Mouse (Mus musculus) liver, adult (tissue): ENCODE data around the gene Schip1.

ENCODE experiments used
- GATA4 ChIP-seq: IDR thresholded peaks from 2 replicates; pipeline ENCODE4 v1.6.1; 2014; ENCODE audit warnings: mild to moderate bottlenecking, low read length; ENCODE audit not compliant: insufficient replicate concordance

Gene Schip1

GRCm38 (mm10) chr3:68202162-68202902, 137.7 kb downstream of the Schip1 start:
- TF ChIP-seq GATA4: no peak

GRCm38 (mm10) chr3:68203934-68204467, 139.4 kb downstream of the Schip1 start:
- TF ChIP-seq GATA4: no peak

- no peak for TF ChIP-seq GATA4
Observed at GRCm38 (mm10) chr3:68210422-68210821, 145.8 kb downstream of the Schip1 start.

GRCm38 (mm10) chr3:68221452-68221851, 156.8 kb downstream of the Schip1 start:
- no peak for TF ChIP-seq GATA4

- no peak for TF ChIP-seq GATA4
Observed at GRCm38 (mm10) chr3:68239887-68240286, 175.3 kb downstream of the Schip1 start.

- no peak for TF ChIP-seq GATA4
Observed at GRCm38 (mm10) chr3:68243239-68243638, 178.6 kb downstream of the Schip1 start.

- TF ChIP-seq GATA4: no peak
Observed at GRCm38 (mm10) chr3:68246154-68246553, 181.6 kb downstream of the Schip1 start.

- TF ChIP-seq GATA4: no peak
Observed at GRCm38 (mm10) chr3:68250589-68250988, 186.0 kb downstream of the Schip1 start.

- TF ChIP-seq GATA4: no peak
Observed at GRCm38 (mm10) chr3:68252335-68252734, 187.7 kb downstream of the Schip1 start.

GRCm38 (mm10) chr3:68262304-68262703, 197.7 kb downstream of the Schip1 start:
- TF ChIP-seq GATA4: no peak

- no peak for TF ChIP-seq GATA4
Observed at GRCm38 (mm10) chr3:68267905-68268304, 203.3 kb downstream of the Schip1 start.

GRCm38 (mm10) chr3:68269251-68269650, 204.6 kb downstream of the Schip1 start:
- TF ChIP-seq GATA4: no peak

- TF ChIP-seq GATA4: no peak
Observed at GRCm38 (mm10) chr3:68270246-68270645, 205.6 kb downstream of the Schip1 start.

GRCm38 (mm10) chr3:68271457-68271856, 206.9 kb downstream of the Schip1 start:
- no peak for TF ChIP-seq GATA4

GRCm38 (mm10) chr3:68271881-68272280, 207.3 kb downstream of the Schip1 start:
- no peak for TF ChIP-seq GATA4

- no peak for TF ChIP-seq GATA4
Observed at GRCm38 (mm10) chr3:68282844-68283594, 218.4 kb downstream of the Schip1 start.

GRCm38 (mm10) chr3:68283595-68283991, 219.0 kb downstream of the Schip1 start:
- TF ChIP-seq GATA4: no peak

GRCm38 (mm10) chr3:68284500-68284899, 219.9 kb downstream of the Schip1 start:
- TF ChIP-seq GATA4: no peak
